13 mouse cellular contexts compared by ENCODE assay signal in genomic region chr11:6398141-6398540, GRCm38 (mm10).
"Had no signal": no experiment of that assay in that cellular context is flagged by ENCODE, and none has a peak within 500 bp of the region (broad histone marks: within the 10 kb centered on the region; RNA-seq: fewer than 3 reads in every experiment).

No protein-coding gene starts in this region.

- ATAC-seq: intestine, embryonic 16.5 days; midbrain, embryonic 15.5 days had no signal

- H3K9me3 ChIP-seq: limb, embryonic 13.5 days; midbrain, embryonic 10.5 days; midbrain, embryonic 15.5 days; neural tube, embryonic 13.5 days had no signal

- DNase-seq: kidney, adult 8-10 months; kidney, postnatal 14 days; left cerebral cortex, postnatal 4 days; lung, adult 18-20 months; lung, postnatal 36 days; retina, postnatal 1 day; thymus, postnatal 14 days had no signal

- H3K27ac ChIP-seq: limb, embryonic 13.5 days; liver, embryonic 14.5 days; midbrain, embryonic 10.5 days; midbrain, embryonic 15.5 days; neural tube, embryonic 13.5 days had no signal

- H3K4me3 ChIP-seq: limb, embryonic 13.5 days; midbrain, embryonic 10.5 days; midbrain, embryonic 15.5 days; neural tube, embryonic 13.5 days had no signal

- H3K27me3 ChIP-seq: limb, embryonic 13.5 days; midbrain, embryonic 15.5 days; neural tube, embryonic 13.5 days had no signal

- H3K9ac ChIP-seq: limb, embryonic 13.5 days; liver, embryonic 14.5 days; midbrain, embryonic 15.5 days; neural tube, embryonic 13.5 days had no signal

- H3K4me2 ChIP-seq: limb, embryonic 13.5 days; midbrain, embryonic 15.5 days; neural tube, embryonic 13.5 days had no signal

- H3K4me1 ChIP-seq: limb, embryonic 13.5 days had no signal
